Mouse (Mus musculus) left cerebral cortex, postnatal 10 days (tissue): ENCODE results near the gene Tecta. TPM values are rescaled to one million over a fixed set of nuclear protein-coding genes. Genes with fewer than 3 reads are reported as not detected.
A peak's percentile ranks its signal among the peaks of the same experiment; 100 is the strongest.

Experiments
- DNase-seq, 2 experiments: peaks; one replicate each; pipeline ENCODE4 v3.0.0; 2021 to 2022; ENCODE audit warnings: low spot score in 2 of 2, mixed read lengths in 1 of 2; ENCODE audit errors: extremely low spot score in 1 of 2
- intact Hi-C: fragments of 180-260 bp; cut with DNase I; formaldehyde crosslinking; loops from one replicate; pipeline ENCODE4 v1.15.1; 2025
- total RNA-seq, 2 experiments: library from RNA; stranded (reverse); gene quantifications; 2 replicates each; pipeline ENCODE4 v1.2.3; 2021

The Tecta gene
- total RNA-seq, 2 experiments from 2014 or later: 0.43 to 0.58 TPM

DNA sequence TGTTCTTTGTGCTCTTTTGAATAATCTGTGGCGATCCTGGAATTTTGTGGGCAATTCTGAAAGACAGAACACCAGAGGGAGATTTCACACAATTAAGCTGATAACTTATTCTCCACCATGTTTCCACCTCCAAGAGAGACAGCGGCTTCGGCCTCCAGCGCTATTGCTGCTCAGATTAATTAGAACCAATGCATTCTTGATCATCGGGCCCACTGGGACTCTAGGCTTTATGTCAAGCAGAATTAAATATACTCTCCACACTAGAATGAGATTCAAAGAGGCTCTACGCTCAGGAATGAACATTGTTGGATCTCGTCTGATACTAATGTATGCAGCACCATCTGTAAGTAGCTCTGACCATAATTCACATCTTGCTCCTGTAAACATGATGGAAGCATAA, 68.4 kb downstream of the Tecta start:
- DNase-seq: no peak
- intact Hi-C loops: no loop called here

DNA sequence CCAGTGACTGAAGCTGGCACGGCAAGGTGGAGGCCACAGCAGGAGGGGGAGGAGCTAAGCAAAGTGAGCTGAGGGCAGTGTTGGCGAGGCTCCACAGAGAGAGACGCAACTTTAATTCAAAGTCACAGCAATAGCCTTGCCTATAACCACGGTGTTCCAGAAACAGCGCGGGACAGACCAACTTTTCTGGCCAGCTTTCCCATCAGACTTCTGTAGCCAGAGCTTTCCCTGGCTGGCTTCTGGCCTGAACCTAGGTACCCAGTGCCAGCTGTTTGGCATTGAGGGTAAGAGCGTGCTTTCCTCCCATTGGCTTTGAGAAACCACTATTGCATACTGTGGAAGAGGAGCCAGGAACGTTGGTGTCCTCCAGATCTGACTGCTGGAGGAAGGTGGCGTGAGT, 70.0 kb downstream of the Tecta start:
- DNase-seq: no peak
- intact Hi-C loops: loop anchor here (5.0 to 10.0 kb wide), 2 partner anchors 215 to 613 kb away; partner anchors contain the start of gene Grik4

DNA sequence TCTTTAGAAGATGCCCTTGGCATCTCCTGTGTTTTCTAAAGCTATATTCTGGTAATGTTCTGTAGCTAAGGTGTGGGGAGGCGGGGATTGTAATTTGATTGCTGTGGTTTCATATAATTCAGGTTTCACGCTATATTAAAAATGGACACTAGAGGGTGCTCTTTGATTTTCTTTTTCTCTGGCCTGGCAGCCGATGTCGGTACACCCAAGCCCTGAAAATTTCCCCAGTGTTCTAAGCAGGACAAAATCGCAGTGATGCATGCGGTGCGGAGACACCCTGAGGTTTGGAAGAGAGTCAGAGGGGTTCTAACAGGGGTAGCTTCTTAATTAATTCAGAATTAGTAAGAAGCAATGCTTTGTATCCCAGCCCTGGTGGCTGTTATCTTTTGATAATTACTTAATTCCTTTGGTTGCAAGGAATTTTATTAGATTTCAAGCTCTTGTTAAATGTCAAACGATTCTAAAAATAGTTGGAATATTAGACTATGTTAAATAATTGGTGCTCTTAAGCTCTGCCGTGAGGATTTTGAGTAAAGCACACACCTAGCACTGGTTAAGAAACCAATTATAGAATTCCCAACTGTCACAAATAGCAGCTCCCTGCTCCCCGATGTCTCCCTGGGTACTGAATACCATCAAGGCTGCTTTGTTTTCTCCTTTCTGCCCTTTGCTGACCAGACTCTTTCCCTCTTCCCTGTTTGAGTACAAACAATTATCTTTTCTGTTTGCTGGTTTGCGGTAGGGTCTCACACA, 72.9 kb downstream of the Tecta start:
- intact Hi-C loops: loop anchor here (5.0 to 10.0 kb wide), 2 partner anchors 218 to 615 kb away; partner anchors contain the start of gene Grik4
- DNase-seq: peak in 1 of 2 experiments; percentile 72

DNA sequence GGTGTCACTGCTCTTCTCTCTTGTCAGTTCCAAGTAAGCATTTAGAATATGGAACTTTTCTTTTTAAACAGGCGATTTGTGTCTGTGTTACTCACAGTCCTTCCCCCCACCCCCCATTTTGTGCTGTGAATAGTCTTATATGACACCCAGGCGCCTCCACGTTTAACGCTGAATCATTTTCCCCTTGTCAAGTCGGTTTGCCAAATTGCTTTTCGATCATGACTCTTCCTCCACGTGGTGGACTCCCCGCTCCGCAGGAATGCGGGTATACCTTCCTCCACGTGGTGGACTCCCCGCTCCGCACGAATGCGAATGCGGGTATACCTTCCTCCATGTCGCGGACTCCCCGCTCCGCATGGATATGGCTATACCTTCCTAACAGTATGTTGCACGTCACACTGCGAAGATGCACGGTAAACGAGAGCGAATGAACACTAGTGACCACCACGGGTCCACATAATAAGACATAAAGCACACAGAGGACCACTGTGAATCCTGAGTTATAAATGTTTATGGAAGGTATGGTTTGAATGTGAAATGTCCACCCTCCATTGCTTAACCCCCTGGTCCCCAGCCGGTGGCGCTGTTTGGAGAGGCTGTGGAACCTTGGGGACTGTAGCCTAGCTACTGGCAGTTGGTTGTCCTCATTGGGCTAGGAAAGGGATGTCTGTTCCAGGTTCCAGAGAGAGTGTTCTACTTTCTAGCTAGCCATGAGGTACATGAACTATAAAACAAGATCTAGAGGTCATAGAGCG, 74.9 kb downstream of the Tecta start:
- no peak for DNase-seq
- intact Hi-C loops: loop anchor here (5.0 to 10.0 kb wide), 2 partner anchors 220 to 617 kb away; partner anchors contain the start of gene Grik4

DNA sequence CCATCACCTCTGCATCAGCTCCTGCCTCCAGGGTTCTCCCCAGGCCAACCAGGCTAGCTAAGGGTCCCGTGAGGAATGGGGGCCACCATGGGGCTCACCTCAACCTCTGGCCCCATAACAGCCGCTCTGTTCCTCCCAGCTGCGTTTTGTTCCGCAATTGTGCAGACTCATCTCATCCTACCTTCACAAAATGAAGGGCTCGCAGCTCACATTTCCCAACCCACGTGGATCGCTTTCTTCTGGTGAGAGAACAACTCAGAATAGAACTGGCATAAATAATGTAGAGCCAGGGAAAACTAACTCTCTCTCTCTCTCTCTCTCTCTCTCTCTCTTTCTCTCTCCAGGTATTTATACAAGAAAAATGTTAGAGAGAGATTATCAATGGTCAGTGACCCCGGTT, 76.5 kb downstream of the Tecta start:
- intact Hi-C loops: loop anchor here (10.0 kb wide), 1 partner anchor 222 kb away; no protein-coding TSS in a partner anchor
- no peak for DNase-seq

DNA sequence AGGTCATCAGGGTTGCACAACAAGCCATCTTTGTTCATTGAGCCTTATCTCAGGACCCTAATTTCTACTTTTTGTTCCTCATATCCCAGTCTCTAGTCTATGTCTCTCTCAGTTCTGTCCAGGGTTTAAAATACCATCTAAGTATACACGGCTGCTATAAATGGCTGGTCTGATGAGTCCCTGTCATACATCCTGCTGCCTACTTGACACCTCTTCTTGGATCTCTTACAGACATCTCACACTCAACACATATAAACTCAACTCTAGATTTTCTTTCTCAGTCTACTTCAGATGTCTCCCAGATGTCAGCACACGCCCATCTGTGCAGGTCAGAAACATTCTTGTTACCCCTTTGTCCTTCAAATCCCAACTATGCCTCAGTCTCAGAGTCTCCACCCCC, 78.3 kb downstream of the Tecta start:
- intact Hi-C loops: loop anchor here (10.0 kb wide), 1 partner anchor 223 kb away; no protein-coding TSS in a partner anchor
- no peak for DNase-seq

DNA sequence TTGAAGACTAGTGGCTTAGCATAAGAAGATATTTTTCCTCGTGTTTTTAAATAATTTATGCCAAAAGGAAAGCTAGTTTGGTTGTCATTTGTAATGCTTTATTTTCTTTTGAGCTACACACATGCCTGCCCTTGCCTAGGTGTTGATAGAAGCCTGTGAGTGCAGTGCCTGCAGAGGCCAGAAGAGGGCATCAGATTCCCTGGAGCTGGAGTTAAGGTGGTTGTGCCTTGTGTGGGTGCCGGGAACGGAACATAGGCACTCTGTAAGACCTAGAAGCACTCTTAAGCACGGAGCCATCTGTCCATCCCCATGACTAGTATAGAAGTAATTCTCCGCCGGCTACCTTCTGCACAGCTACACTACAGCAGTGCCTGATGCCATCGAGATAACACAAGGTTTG, 79.1 kb downstream of the Tecta start:
- DNase-seq: no peak
- intact Hi-C loops: loop anchor here (10.0 kb wide), 1 partner anchor 224 kb away; no protein-coding TSS in a partner anchor

DNA sequence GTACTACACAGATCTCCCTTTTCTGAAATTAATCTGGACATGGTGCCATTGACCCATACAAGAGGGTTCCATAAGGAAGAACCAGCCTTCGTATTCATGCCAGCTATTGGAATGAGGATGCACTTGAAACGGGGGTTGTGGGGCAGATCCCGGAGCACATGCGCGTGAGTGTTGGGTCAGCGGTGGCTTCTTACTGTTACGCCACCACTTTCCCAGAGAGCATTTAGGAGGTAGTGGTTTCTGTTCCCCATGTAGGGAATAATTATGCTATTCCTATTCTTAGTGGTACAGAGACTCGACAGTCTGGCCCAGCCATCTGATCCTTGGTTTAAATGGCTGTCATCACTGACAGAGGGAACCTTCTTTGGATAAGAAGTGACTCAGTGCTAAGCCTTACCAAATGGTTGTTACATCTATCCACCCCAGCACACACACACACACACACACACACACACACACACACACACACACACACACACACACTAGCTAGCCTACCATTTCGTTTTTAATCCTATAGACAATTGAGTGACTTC, 81.2 kb downstream of the Tecta start:
- DNase-seq: no peak
- intact Hi-C loops: no loop called here

DNA sequence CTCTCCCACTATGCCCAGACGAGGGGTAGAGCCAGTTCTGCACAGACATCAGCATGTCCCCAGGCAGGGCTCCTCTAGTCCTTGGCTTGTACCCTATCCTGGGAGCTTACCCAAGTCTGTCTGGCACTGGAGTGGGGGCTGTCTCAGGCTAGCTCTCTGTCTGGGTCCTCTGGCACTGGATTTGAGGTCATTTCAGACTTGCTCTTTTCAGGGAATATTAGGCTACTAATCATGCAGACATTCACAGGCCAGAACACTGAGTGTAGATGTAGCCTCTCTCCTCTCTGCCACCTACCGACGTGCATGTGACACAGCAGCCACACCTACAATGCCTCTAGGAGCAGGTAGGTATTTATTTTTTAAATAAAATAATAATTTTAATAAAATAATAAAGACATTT, 82.4 kb downstream of the Tecta start:
- intact Hi-C loops: no loop called here
- peak; percentile 11 to 26 for DNase-seq

DNA sequence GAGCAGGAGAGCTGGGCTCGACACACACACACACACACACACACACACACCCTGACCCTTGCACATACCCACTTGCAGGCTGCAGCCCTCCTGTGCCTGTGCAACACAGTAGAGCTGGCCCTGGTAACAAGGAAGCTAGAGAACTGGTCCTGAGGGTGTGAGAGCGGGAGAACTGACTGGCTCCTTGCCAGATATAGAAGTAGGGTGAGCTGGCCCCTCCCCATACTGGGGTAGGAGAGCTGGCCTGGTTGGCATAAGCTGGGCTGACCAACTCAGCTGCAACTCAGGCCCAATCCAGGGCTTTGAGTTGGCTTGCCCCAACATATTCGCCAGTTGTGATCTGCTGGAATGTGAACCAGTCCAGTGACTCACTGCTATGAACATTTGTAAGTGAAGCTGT, 83.9 kb downstream of the Tecta start:
- intact Hi-C loops: no loop called here

DNA sequence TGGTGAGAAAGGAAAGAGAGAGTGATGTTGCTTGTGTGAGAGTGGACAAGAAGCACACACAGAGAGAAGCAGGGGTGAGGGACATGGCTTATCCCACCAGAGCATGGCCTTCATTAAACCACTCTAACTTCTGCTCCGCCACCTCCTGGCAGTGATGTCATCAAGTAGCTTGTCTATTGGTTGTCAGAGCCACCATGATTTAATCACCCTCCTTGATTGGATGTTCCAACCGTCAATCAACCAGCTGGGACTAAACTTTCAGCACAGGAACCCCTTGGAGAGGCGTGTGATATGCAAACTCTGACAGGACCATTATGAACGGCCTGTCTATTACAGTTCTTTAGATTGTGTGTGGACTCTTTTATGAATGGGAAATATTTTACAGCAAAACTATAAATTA, 84.8 kb downstream of the Tecta start:
- peak in 1 of 2 experiments; percentile 13 for DNase-seq
- intact Hi-C loops: no loop called here

More for the DNA sequence above, 83.9 kb downstream of the Tecta start:
- DNase-seq: peak in 1 of 2 experiments; percentile 22

DNA sequence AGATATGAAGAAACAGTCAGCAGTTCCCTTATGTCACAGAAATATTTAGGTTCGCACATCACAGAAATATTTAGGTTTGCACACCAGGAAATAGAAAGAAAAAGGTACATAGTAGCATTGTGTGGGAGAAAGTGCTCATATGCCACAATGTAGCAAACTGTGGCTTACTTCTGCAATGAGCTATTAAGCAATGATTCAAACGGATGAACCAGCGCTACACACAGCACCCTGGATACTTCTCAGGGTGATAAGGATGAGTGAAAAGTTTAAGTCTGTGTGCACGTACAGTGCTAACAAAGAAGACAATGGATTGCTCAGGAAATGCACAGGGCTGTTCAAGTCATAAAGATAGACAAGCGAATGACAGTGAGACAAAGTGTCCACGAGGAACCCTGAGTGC, 85.3 kb downstream of the Tecta start:
- intact Hi-C loops: no loop called here
- DNase-seq: no peak

DNA sequence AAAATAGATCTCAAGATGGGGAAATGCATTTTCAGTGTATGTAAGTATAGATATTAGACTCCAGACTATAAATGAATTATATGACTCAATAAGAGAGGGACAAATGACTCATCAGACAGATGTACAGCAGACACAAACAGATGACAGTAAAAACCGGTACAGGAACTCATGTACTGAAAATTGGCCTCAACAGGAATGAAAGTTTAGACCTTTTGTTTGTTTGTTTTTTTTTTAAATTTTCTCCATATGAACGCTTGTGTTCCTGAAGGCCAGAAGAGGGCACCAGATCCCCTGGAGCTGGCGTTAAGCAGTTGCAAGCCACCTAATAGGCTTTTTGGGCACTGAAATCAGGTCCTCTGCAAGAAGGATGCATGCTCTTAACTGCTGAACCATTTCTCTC, 85.9 kb downstream of the Tecta start:
- intact Hi-C loops: no loop called here
- peak in 1 of 2 experiments; percentile 19 for DNase-seq

DNA sequence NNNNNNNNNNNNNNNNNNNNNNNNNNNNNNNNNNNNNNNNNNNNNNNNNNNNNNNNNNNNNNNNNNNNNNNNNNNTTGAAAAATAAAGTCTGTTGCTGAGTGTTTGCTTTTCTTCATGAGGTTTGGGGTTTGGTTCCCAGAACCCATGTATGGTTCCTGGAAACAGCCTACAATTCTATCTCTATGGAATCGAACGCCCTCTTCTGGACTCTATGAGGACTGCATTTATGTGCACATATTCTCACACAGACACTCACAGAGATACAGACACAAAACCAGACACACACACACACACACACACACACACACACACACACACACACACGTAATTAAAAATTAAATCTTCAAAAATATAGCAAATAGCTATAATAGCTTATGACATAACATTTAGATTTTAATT, 88.4 kb downstream of the Tecta start:
- intact Hi-C loops: no loop called here
- DNase-seq: peak in 1 of 2 experiments; percentile 4

DNA sequence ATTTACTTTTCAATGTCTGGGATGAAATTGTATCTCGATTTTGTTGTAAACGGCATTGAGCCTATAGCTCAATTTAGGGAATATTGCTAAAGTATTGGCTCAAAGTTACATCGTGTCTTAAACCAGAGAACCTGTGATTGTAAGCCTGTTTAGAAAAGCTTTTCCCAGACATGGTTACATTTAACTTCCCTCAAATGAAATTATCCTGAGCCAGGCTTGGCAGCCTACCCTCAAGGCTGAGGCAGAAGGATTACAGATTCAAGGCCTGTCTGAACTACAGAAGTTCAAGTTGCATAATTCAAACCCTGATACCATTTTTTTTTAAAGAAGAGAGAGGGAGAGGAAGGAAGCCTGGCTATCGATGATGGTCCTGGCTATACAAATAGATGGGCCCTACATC, 95.8 kb downstream of the Tecta start:
- DNase-seq: no peak
- intact Hi-C loops: no loop called here

DNA sequence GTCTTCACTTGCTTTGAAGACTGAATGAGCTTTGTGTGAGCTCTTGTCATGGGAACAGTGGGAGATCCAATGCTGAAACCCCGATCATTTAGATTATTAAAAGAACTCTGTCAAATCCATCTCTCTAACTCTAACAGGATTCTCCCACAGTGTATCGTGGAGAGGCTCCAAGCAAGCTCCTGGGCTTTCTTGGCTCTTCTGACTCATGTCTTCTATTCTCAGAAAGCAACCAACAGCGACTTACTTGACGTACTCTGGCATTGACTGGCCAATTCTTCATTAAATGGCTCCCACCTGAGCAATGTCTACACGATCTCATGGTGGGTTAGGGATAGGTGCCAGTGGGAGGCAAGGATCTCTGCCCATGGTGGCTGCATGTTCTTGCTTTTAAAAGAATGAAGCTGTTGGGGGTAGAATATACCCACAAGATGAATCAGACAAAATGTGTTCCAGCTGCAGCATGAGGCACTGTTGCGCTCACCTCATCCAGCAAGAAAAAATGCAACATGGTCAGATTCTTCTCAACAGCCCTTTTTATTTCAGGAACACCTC, 98.6 kb downstream of the Tecta start:
- no peak for DNase-seq
- intact Hi-C loops: no loop called here

DNA sequence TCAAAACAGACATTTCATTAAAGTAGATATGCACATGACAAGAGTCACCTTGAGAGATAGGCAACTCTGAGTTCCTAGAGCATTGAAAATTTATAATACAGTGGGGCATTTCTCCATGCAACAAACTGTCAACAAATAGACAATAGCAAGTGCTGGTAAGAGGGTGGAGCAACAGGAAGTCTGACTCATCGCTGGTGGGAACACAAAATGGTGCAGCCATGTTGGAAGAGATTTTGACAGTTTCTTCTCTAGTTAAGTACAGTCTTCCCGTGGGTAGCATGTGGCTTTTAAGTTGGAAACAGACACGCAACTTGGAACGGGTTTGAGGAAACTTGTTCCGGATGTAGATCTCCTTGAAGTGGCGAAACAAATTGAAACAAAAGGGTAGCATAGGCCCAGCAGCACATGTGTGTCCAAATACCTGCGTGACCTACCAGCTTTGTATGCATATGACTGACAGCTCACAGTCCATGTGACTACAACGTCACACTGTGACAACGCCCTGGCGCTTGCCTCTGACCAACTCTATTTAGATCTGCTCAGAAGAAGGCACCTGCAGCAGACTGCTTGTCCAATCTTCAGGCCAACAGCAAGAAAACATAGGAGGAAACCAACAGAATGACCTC, 103.3 kb downstream of the Tecta start:
- no peak for DNase-seq
- intact Hi-C loops: no loop called here

DNA sequence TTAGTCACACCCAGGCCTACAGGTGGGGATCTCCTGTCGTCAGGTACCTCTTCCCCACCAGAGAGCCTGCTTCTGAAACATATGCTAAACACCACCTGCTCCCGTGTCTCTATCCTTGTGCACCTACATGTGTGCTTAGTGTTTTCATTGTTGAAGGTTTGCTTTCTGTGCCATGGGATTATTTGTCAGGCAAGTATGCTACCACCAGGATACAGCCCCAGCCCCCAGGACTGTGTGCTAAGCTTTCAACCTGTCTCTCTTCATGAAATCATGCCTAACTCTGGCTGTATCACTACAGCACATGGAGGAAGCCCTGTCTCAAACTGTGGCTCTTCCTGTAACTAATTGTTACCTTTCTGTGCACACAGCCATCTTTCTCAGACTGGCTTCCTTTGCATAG, 105.6 kb downstream of the Tecta start:
- intact Hi-C loops: no loop called here
- no peak for DNase-seq

DNA sequence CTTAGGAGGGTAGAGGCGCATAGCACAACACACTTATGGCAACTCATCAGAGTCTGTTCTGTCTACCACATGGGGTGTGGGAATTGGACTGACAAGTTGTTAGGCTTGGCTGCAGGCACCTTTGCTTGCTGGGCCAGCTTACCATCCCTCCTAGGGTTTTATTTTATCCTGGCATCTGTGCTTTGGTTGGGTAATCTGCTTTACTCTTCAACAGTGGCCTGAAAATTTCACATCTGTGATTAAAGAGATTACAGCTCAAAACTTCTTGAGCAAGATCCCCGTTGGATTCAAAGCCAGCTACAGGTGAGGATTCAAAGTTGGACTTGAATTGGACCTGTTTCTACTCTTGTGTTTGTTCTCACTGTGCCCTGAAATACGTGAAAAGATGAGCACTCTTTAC, 106.1 kb downstream of the Tecta start:
- intact Hi-C loops: no loop called here

More for the DNA sequence above, 106.1 kb downstream of the Tecta start:
- DNase-seq: no peak
